7 mouse cellular contexts compared by ENCODE assay signal in the genomic region with DNA sequence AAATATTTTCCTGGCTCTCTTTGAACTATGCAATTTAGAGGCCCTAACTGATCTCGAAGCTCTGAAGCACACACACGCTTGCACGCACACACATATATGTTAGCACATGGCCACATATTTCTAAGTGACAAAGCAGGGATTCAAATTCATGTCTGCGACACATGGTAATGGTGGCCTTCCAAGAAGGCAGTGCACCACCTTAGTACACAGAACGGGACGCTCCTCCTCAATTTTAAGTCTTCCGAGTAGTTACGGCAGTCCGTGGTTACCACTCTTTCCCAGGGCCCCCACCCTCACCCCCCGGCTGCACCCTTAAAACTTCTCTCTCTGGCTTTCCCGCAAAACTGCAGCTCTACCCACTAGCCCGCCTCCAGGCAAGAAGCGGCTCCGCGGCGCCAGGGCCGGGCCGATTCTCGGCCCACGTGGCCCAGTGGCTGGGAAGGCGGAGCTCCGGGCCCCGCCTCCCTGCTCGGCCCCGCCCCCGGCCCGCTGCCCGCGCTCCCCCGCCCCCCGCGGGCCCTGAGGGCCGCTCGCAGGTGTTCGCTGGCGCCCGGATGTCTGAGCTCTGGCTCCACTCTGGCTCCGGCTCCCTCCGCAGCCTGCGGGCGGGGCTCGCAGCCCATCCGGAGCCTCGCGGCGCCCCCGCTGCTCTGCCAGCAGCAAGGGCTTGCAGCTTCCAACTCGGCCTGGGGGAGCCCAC. TPM values are rescaled to one million over a fixed set of nuclear protein-coding genes. Genes with fewer than 3 reads are reported as not detected.
DNase-seq lines count a peak whose midpoint lies in the region; ATAC-seq lines count a peak whose summit lies in the region.

No protein-coding gene starts in this region.

- no peaks in the 10 kb centered on the region; the same call in 1 of the 2 replicates for H3K36me3 ChIP-seq in intestine, embryonic 14.5 days (ENCODE audit: control insufficient read depth, insufficient read depth, low read length)
- no peaks in the 10 kb centered on the region for H3K36me3 ChIP-seq in limb, embryonic 13.5 days
- no peaks in the 10 kb centered on the region for H3K36me3 ChIP-seq in midbrain, embryonic 15.5 days (replicated peaks)

- DNase-seq in adrenal gland, adult (ENCODE audit: inconsistent age in 2 of 2, low spot score in 1 of 2): peak; percentile 91 to 96
- peak; percentile 88 for DNase-seq in embryo, embryonic 10 days (ENCODE audit: low spot score)
- DNase-seq in gastrocnemius, postnatal 10 days: peak; percentile 85
- peak; percentile 89 for DNase-seq in intestine, embryonic 14.5 days (ENCODE audit: low spot score)
- peak; percentile 56 to 81 for DNase-seq in spleen, postnatal 10 days (ENCODE audit: low spot score in 2 of 2)

- WGBS in intestine, embryonic 14.5 days: 2% methylated on average over 48 of the region's 48 CpGs
- under 1% methylated on average over 44 of the region's 48 CpGs for WGBS in limb, embryonic 13.5 days
- WGBS in midbrain, embryonic 15.5 days: 1% methylated on average over 47 of the region's 48 CpGs

- H3K4me2 ChIP-seq in intestine, embryonic 14.5 days (ENCODE audit: low read length): peak overlapping the region; percentile 73
- peak overlapping the region; percentile 75 for H3K4me2 ChIP-seq in limb, embryonic 13.5 days (replicated peaks)
- H3K4me2 ChIP-seq in midbrain, embryonic 15.5 days: peak overlapping the region; percentile 93

- H3K9ac ChIP-seq in intestine, embryonic 14.5 days (ENCODE audit: low read length): peak overlapping the region; percentile 87
- H3K9ac ChIP-seq in limb, embryonic 13.5 days: peak overlapping the region; percentile 60
- peak overlapping the region; percentile 34 for H3K9ac ChIP-seq in midbrain, embryonic 15.5 days

- ATAC-seq in intestine, embryonic 14.5 days (replicated peaks; ENCODE audit: low FRiP score, low TSS enrichment, low read depth): peak; percentile 73
- peak; percentile 73 for ATAC-seq in limb, embryonic 13.5 days (ENCODE audit: low FRiP score, low read depth)
- ATAC-seq in midbrain, embryonic 15.5 days (replicated peaks): peak; percentile 48

- H3K4me3 ChIP-seq in intestine, embryonic 14.5 days (ENCODE audit: low read depth, low read length): peak overlapping the region; percentile 24
- peak overlapping the region; percentile 66 for H3K4me3 ChIP-seq in limb, embryonic 13.5 days
- H3K4me3 ChIP-seq in midbrain, embryonic 15.5 days: peak overlapping the region; percentile 47

- H3K9me3 ChIP-seq in intestine, embryonic 14.5 days (ENCODE audit: control insufficient read depth, low read length): no peaks in the 10 kb centered on the region
- no peaks in the 10 kb centered on the region for H3K9me3 ChIP-seq in limb, embryonic 13.5 days
- H3K9me3 ChIP-seq in midbrain, embryonic 15.5 days: no peaks in the 10 kb centered on the region

- peaks cover 34% of the 10 kb centered on the region for H3K4me1 ChIP-seq in intestine, embryonic 14.5 days (replicated peaks; ENCODE audit: control insufficient read depth, insufficient read depth, low read length)
- peaks cover 69% of the 10 kb centered on the region for H3K4me1 ChIP-seq in limb, embryonic 13.5 days
- H3K4me1 ChIP-seq in midbrain, embryonic 15.5 days: peaks cover 45% of the 10 kb centered on the region

- H3K27me3 ChIP-seq in intestine, embryonic 14.5 days (replicated peaks; ENCODE audit: control insufficient read depth, insufficient read depth, low read length): no peaks in the 10 kb centered on the region
- no peaks in the 10 kb centered on the region for H3K27me3 ChIP-seq in limb, embryonic 13.5 days
- H3K27me3 ChIP-seq in midbrain, embryonic 15.5 days (replicated peaks): 0 out of 2 replicates have a peak, but pooled peaks cover 4% of the 10 kb centered on the region

- peak overlapping the region; percentile 97 for H3K27ac ChIP-seq in intestine, embryonic 14.5 days (ENCODE audit: low read depth)
- H3K27ac ChIP-seq in limb, embryonic 13.5 days: peak overlapping the region; percentile 99
- H3K27ac ChIP-seq in midbrain, embryonic 15.5 days: no peak overlapping the region

RNA-seq across cellular contexts. Expression of a gene that starts 4.3 kb away (rescaled TPM):
- 10 to 100 TPM; 33.3 to 48.8 TPM for total RNA-seq in gastrocnemius, postnatal 10 days (2021)
- 325 and 351 TPM in 2 replicates for polyA plus RNA-seq in intestine, embryonic 14.5 days (2014; fragmentation: Nextera tagmentation; extraction: Ambion mirVana)
- polyA plus RNA-seq in limb, embryonic 13.5 days (2015; fragmentation: Nextera tagmentation; extraction: Ambion mirVana): 736 and 770 TPM in 2 replicates
- 127 and 151 TPM in 2 replicates for polyA plus RNA-seq in midbrain, embryonic 15.5 days (2015; fragmentation: Nextera tagmentation; extraction: Ambion mirVana)

RNA-seq across cellular contexts. Expression of a gene that starts 24.6 kb away (rescaled TPM):
- total RNA-seq in gastrocnemius, postnatal 10 days (2021): 10 to 100 TPM in 1 of 2 experiments, 1 to 10 TPM in 1; 6.9 to 11.0 TPM
- polyA plus RNA-seq in intestine, embryonic 14.5 days (2014; fragmentation: Nextera tagmentation; extraction: Ambion mirVana): 4.1 and 5.0 TPM in 2 replicates
- 7.9 and 8.7 TPM in 2 replicates for polyA plus RNA-seq in limb, embryonic 13.5 days (2015; fragmentation: Nextera tagmentation; extraction: Ambion mirVana)
- 2.2 and 2.3 TPM in 2 replicates for polyA plus RNA-seq in midbrain, embryonic 15.5 days (2015; fragmentation: Nextera tagmentation; extraction: Ambion mirVana)

RNA-seq across cellular contexts. Expression of a gene that starts 58.6 kb away (rescaled TPM):
- total RNA-seq in gastrocnemius, postnatal 10 days (2021): 10 to 100 TPM in 1 of 2 experiments, 1 to 10 TPM in 1; 7.2 to 10.1 TPM
- 4.6 and 4.9 TPM in 2 replicates for polyA plus RNA-seq in intestine, embryonic 14.5 days (2014; fragmentation: Nextera tagmentation; extraction: Ambion mirVana)
- 15.1 and 16.4 TPM in 2 replicates for polyA plus RNA-seq in limb, embryonic 13.5 days (2015; fragmentation: Nextera tagmentation; extraction: Ambion mirVana)
- polyA plus RNA-seq in midbrain, embryonic 15.5 days (2015; fragmentation: Nextera tagmentation; extraction: Ambion mirVana): 5.1 and 5.2 TPM in 2 replicates

Comparison
In these comparisons a context has a peak if more than half of its experiments do, and no peak if none do; other contexts are left out.
1. H3K9ac ChIP-seq: peak in every context shown above with its lines; median percentile 87 in intestine, embryonic 14.5 days; 60 in limb, embryonic 13.5 days; 34 in midbrain, embryonic 15.5 days.